Mouse (Mus musculus): ENCODE results near the gene Lef1.

Lef1 gene

GRCm38 (mm10) chr3:131190239-131190638, 80.0 kb downstream of the Lef1 start:
- no peak for DNase-seq (ENCODE audit: low read depth, low spot score)

DNA sequence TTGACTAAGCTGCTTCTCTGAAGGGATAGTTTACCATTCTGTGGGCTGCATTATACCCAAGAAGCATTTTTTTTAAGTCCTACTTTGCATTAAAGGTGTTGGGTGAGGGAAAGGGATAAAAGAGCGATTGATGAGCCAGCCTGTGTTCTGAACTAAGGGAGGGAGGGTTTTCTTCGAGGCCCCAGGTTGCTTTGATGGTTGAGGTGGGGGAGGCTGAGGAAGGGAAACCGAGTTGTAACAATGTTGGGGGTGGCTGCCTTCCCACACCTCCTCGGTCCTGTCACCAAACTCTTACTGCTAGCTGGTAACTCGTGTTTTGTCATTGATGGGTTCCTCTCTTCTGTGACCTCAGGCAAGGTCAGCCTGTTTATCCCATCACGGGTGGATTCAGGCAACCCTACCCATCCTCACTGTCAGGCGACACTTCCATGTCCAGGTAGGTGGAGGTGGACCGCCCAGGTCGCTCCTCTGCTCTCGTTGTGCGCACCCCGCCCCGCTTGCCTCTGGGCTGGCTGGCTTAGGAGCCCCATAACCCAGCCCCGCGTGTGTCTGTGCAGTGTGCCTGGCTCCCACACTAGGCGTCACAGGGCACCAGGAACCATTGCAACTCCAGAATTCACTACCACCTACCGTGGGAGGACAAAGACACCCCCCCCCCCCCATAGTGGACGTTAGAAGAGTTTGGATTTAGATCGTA, 80.5 kb downstream of the Lef1 start:
- no peak for DNase-seq (ENCODE audit: low read depth, low spot score)

GRCm38 (mm10) chr3:131191454-131191853, 81.2 kb downstream of the Lef1 start:
- DNase-seq (ENCODE audit: low read depth, low spot score) = no peak

- DNase-seq (ENCODE audit: low read depth, low spot score) = no peak
These were observed 85.8 kb downstream of the Lef1 start for GRCm38 (mm10) chr3:131196050-131196449.

DNA sequence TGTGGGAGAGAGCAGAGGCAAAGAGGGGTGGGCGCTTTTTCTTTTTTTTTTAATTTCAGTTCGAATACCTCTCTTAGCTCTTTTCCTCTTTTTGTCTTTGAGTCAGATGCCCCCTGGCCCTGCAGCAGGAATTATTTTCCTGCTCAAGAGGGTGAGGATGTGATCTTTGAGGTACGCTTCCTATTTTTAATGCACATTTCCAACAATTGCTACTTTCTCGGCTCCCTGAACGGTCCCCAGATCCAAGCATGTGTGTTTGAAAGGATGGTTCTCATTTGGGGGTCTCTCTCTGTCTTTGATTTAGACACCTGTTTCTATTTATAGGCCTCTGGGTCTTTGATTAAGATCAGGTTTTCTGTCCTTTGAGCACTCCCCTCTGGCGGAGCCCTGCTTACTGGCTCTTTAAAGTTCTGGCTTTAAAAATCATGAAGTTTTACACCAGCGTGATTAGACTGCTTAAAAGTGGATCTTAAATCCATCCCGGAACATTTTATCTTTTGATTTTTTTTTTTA, 86.3 kb downstream of the Lef1 start:
- peak; percentile 17 for DNase-seq (ENCODE audit: low read depth, low spot score)

GRCm38 (mm10) chr3:131198991-131199390, 88.7 kb downstream of the Lef1 start:
- no peak for DNase-seq (ENCODE audit: low read depth, low spot score)

DNA sequence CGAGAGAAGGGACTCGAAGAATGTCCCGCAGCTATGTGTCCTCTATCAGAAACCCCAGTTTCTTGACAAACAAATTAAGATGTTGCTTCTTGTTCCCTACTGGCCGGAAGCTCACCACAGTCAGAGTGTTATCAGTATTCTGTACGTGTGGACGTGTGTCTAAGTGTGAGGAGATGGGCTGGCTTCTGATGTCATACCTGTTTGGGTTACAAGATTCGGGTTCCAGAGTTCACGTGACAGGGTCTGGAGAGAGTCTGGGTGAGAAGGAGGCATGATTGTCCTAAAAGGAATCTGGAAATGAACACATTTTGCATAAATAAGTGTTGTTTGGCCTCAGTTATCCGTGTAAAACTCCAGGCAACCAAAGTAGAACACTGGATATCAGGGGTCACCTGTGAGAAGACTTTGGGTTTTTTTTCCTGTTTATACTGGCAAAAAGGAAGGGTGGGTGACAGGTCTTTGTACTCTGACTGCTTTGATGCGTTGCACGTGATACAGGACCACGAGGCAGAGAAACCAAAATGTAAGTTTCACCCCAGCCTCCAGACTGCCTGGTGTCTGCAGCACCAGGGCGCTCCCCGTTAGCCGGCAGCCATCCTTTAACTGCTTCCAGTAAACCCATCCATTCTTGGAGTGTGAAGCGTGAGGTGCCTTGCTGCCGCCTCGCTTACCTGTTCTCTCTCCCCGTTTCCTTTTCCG, 89.5 kb downstream of the Lef1 start:
- no peak for DNase-seq (ENCODE audit: low read depth, low spot score)

DNA sequence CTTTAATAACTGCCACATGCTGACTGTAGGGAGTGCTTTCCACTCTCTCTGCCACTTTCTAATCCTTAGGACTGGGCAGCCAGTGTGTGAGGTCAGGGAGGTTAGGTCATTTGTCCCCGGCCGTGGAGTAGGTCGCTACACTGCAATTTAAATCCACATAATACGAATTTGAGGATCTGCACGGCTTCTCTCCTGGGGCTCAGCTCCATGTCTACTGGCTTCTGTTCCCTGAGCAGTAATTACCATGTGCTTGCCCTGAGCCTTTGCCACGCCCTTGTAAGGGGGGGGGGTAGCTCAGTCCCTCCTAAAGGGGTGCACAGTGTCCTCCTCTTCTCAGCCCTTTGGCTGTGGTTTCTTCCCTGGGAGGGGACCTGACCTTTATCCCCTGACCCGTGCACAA, 92.0 kb downstream of the Lef1 start:
- no peak for DNase-seq (ENCODE audit: low read depth, low spot score)

DNA sequence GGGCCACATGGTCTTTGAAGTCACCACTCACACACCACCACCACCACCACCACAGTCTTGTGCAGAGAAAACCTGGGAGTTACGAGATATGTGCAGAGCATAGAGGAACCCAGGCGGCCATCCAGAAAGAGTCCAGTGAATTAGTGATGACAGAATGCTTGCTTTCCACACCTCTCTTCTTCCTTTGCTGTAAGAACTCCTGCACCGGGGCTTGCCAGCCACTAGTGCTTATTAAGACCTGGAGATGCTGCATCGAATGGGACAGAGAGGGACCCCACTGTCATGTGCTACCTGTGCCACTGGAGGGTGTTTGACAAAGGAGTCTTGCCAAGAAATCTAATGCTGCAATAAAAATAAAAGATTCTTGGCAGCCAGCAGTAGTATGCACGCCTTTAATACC, 97.6 kb downstream of the Lef1 start:
- DNase-seq (ENCODE audit: low read depth, low spot score) = no peak

DNA sequence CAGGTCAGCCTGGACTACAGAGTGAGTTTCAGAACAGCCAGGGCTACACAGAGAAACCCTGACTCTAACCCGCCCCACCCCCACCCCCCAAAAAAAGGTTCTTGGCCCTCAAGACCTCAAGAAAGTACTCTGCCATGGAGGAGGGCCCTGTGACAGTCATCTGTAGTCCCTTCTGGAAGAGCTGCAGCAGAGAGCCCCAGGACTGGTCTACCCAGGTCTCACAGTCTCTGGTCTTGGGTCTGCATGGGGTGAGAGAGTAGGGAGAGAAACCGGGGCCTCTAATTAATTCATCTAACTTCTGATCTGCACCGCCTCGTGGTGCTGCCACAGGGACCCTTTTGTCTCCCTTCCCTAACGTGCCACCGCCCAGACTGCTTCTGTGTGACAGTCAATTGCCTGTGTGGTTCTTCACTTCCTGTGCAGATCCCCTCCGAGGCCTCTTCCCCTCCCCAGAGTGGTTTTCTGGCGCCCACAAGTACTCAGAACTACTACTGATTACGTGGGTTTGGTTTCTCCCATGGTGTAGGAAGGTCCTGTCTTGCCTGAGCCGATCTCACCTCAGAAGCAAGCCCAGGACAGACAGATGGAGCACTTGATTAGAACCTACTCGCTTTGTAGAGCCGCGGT, 98.1 kb downstream of the Lef1 start:
- DNase-seq (ENCODE audit: low read depth, low spot score) = no peak

- DNase-seq (ENCODE audit: low read depth, low spot score) = no peak
These were observed 101.9 kb downstream of the Lef1 start for GRCm38 (mm10) chr3:131212200-131212599.

GRCm38 (mm10) chr3:131214060-131214658, 103.9 kb downstream of the Lef1 start:
- no peak for DNase-seq (ENCODE audit: low read depth, low spot score)

DNA sequence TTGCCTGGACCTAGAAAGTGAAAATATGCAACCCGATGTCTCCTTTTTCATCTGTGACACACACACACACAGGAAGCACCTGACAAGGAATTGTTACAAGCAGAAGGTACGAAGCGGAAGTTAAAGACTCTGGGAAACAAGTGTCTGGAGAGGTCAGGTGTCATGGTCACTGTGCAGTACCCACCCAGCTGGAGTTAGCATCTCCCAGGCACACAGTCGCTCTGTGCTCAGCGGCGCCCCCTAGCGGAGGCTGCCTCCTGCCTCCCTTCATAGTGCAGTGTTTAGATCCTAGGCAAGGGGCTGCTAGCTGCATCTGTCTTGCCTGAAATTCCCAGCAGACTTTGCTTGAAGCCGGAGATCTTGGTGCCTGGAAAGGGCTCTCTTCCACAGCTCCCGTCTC, 104.6 kb downstream of the Lef1 start:
- peak; percentile 23 for DNase-seq (ENCODE audit: low read depth, low spot score)

- DNase-seq (ENCODE audit: low read depth, low spot score) = no peak
These were observed 108.5 kb downstream of the Lef1 start for GRCm38 (mm10) chr3:131218636-131219390.

- peak; percentile 34 for DNase-seq (ENCODE audit: low read depth, low spot score)
These were observed 117.8 kb downstream of the Lef1 start for GRCm38 (mm10) chr3:131228083-131228482.

- DNase-seq (ENCODE audit: low read depth, low spot score) = no peak
These were observed 126.8 kb downstream of the Lef1 start for GRCm38 (mm10) chr3:131237061-131237460.

DNA sequence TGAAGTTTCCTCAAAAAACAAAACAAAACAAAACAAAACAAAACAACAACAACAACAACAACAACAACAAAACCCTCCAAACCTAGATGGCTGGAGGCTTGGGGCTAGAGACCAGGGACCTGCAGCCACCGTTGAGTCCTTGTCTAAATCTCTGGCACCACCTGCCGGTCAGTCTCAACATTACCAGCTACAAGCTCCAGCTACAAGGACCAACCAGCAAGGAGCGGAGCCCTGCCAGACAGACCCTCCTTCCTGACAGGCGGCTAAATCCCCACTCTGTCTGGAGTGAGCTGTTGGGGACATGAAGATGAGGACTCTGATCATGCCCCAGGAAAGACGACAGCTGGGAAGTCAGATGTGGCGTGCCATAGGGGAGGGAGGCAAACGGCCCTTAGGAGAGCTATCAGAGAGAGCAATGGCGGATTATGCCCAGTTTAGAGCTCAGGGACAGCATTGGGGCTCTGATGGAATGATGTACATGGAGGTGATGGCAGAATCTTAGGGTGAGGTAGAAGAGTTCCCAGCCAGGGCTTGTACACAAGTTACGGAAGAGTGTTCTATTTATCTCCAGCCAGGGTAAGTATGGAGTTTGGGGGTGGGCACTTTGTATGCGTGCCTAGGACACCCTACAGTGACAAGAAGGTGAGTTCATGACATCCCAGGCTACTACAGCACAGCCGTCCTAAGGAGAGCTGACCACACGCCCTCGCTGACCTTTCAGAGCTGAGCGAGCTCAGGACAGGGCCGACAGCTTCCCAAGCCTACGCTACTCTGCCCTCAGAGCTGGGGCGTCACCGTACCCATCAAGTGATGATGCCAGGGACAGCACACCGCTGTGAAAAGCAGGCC, 127.7 kb downstream of the Lef1 start:
- DNase-seq (ENCODE audit: low read depth, low spot score) = peak; percentile 90

DNA sequence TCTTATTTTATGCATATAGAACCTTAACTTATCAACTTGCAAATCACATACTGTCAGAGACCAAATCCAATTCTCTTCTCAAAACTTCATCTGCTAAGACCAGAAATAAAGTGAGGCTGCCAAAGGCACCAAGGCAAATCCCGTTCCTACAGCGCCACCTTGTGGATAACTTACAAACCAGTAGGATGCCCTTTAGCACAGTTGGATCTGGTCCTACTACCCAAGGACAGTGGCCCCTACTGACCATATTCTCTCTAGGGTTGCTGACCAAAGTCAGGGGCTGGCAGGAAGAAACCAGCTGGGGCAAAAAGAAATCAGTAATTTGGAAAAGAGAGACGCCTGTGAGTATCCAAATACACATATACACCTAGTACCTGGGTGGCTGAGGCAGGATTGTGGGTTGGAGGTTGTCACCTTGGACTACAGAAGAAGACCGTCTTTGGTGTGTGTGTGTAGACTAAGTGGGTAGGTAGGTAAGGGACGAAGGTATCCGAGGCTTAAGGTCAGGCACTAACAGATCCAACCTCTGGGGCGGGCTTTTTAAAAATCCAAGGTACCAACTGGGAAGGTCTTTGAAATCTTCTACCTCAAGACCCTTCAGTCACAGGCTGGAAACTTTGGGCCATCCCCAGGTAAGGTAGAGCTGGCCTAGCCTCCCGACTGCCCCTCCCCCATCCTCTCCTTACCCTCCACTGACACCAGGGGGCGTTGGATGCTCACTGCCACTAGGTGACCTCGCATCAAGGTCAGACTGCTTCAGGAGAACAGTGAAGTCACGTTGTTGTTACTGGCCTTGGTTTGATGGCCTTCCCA, 135.7 kb downstream of the Lef1 start:
- peak; percentile 80 for DNase-seq (ENCODE audit: low read depth, low spot score)

DNA sequence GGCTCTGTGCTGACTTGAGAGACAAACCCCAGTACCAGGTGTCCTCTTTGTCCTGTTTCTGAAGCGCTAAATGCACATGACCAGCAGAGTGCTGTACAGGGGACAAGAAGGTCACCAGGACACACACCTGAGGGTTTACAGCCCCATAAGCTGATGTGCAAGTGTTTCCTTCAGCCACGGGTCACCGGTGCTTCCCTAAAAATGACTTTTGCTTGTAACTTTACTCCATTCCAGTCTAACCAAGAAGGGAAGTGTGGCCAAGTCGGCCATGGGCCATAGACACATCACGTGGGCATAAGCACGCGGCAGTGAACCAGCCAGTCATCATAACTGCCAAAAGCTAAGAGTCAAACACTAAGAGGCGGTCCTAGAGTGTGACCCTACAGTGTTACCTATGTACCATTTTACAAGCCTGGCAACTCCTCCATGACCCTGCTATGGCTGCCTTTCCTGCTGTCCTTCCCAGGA, 136.3 kb downstream of the Lef1 start:
- DNase-seq (ENCODE audit: low read depth, low spot score) = no peak

GRCm38 (mm10) chr3:131247447-131247846, 137.2 kb downstream of the Lef1 start:
- no peak for DNase-seq (ENCODE audit: low read depth, low spot score)

All from mesoderm, embryonic 11.5 days (tissue).